Mouse (Mus musculus) midbrain, embryonic 15.5 days (tissue): Measurements from ENCODE around the gene Xlr3a. TPM values are rescaled to one million over a fixed set of nuclear protein-coding genes. Genes with fewer than 3 reads are reported as not detected.

ENCODE experiments used
- ATAC-seq: fragments of 200-750 bp; cut with Nextera tagmentation; replicated peaks from 2 replicates; pipeline ENCODE4 v1.8.0; 2017; ENCODE audit warnings: moderate TSS enrichment
- H3K27ac ChIP-seq: fragments of 300-500 bp; sonication (generic); 2 replicates; pipeline ENCODE4 v1.5.1; 2015; ENCODE audit warnings: mild to moderate bottlenecking, inconsistent platforms
- H3K27me3 ChIP-seq: fragments of 300-500 bp; sonication (generic); replicated peaks from 2 replicates; pipeline ENCODE4 v1.6.1; 2015; ENCODE audit warnings: inconsistent platforms
- H3K36me3 ChIP-seq: fragments of 300-500 bp; sonication (generic); replicated peaks from 2 replicates; pipeline ENCODE4 v1.6.1; 2015; ENCODE audit warnings: inconsistent platforms
- H3K4me1 ChIP-seq: fragments of 300-500 bp; sonication (generic); 2 replicates; pipeline ENCODE4 v1.6.1; 2015; ENCODE audit warnings: inconsistent platforms
- H3K4me2 ChIP-seq: fragments of 300-500 bp; sonication (generic); 2 replicates; pipeline ENCODE4 v1.6.1; 2015; ENCODE audit warnings: inconsistent platforms, mild to moderate bottlenecking, moderate library complexity
- H3K4me3 ChIP-seq: fragments of 300-500 bp; sonication (generic); 2 replicates; pipeline ENCODE4 v1.5.1; 2015; ENCODE audit warnings: mild to moderate bottlenecking, inconsistent platforms
- H3K9ac ChIP-seq: fragments of 300-500 bp; sonication (generic); 2 replicates; pipeline ENCODE4 v1.6.1; 2015; ENCODE audit warnings: mild to moderate bottlenecking, inconsistent platforms
- H3K9me3 ChIP-seq: fragments of 300-500 bp; sonication (generic); 2 replicates; pipeline ENCODE4 v1.6.1; 2016; ENCODE audit warnings: inconsistent platforms
- WGBS: fragments of 180-500 bp; shearing (Covaris S2); methylation state at CpG from one replicate; pipeline ENCODE4 v1.1.7; 2015; ENCODE audit warnings: mixed read lengths; 5-methylcytosine and 5-hydroxymethylcytosine counted together
- polyA plus RNA-seq: library from polyadenylated mRNA; unstranded; fragments of >200 nt; fragmentation: Nextera tagmentation; extraction: Ambion mirVana; gene quantifications from 2 replicates; pipeline ENCODE4 v1.2.1, GENCODE M21; 2015

Gene Xlr3a
- polyA plus RNA-seq, 1 experiment from 2014 or later, result 5.5 TPM

- Histone ChIP-seq H3K27ac (no peak overlapping the region), H3K9me3 (no peaks in the 10 kb centered on the region), H3K9ac (no peak overlapping the region), H3K4me1 (no peaks in the 10 kb centered on the region), H3K27me3 (no peaks in the 10 kb centered on the region), H3K4me3 (no peak overlapping the region), H3K36me3 (no peaks in the 10 kb centered on the region), H3K4me2 (no peak overlapping the region)
- WGBS, result 84% methylated on average over 12 of the region's 12 CpGs
- no peak for ATAC-seq
Measured at GRCm38 (mm10) chrX:73039666-73040065, 57.2 kb downstream of the Xlr3a start.

- Histone ChIP-seq H3K27me3 (no peaks in the 10 kb centered on the region), H3K4me2 (no peak overlapping the region), H3K4me1 (no peaks in the 10 kb centered on the region), H3K9me3 (no peaks in the 10 kb centered on the region), H3K9ac (no peak overlapping the region), H3K4me3 (no peak overlapping the region), H3K27ac (no peak overlapping the region), H3K36me3 (no peaks in the 10 kb centered on the region)
- ATAC-seq, result no peak
- 74% methylated on average over 8 of the region's 8 CpGs for WGBS
Measured at GRCm38 (mm10) chrX:73038831-73039230, 58.1 kb downstream of the Xlr3a start.

- Histone ChIP-seq H3K9ac (no peak within 1 kb of the TSS), H3K27ac (no peak within 1 kb of the TSS), H3K36me3 (no peaks in the 10 kb centered on the region), H3K27me3 (no peaks in the 10 kb centered on the region), H3K4me3 (no peak within 1 kb of the TSS), H3K4me2 (no peak within 1 kb of the TSS), H3K9me3 (no peaks in the 10 kb centered on the region), H3K4me1 (no peaks in the 10 kb centered on the region)
- no peak for ATAC-seq
- WGBS, result 96% methylated on average over 1 of the region's 1 CpGs
Measured at GRCm38 (mm10) chrX:73037003-73037402, 59.9 kb downstream of the Xlr3a start, which contains the start of gene Pnma5. Pnma5 (minus strand) TSS chrX:73037103.

Other genes with a start within 250 kb of the Xlr3a start
- 63.2 and 63.5 TPM in 2 replicates for gene Cetn2, start 178.7 kb downstream of the Xlr3a start, polyA plus RNA-seq
- gene Nsdhl, start 178.5 kb downstream of the Xlr3a start, polyA plus RNA-seq, result 46.9 and 50.2 TPM in 2 replicates
- gene Zfp185, start 109.8 kb downstream of the Xlr3a start, polyA plus RNA-seq, result 0.78 and 1.1 TPM in 2 replicates
- gene Pnma5, start 60.0 kb downstream of the Xlr3a start, polyA plus RNA-seq, result 0.10 and 0.22 TPM in 2 replicates
- gene Pnma3, start 32.3 kb downstream of the Xlr3a start, polyA plus RNA-seq, result 4.9 and 5.0 TPM in 2 replicates
- 0.88 and 1.6 TPM in 2 replicates for gene Xlr4a, start 14.6 kb downstream of the Xlr3a start, polyA plus RNA-seq
- gene Gm14685, start 20.0 kb upstream of the Xlr3a start, polyA plus RNA-seq, result 2.0 and 2.4 TPM in 2 replicates
- not detected in 2 replicates for gene Xlr5b, start 51.7 kb upstream of the Xlr3a start, polyA plus RNA-seq
- gene DXBay18, start 52.4 kb upstream of the Xlr3a start, polyA plus RNA-seq, result 0.87 and 1.5 TPM in 2 replicates
- gene Spin2d, start 79.9 kb upstream of the Xlr3a start, polyA plus RNA-seq, result not detected in 2 replicates
- gene Xlr3b, start 95.1 kb upstream of the Xlr3a start, polyA plus RNA-seq, result 17.2 and 18.1 TPM in 2 replicates
- 0.57 and 1.4 TPM in 2 replicates for gene Xlr4b, start 117.2 kb upstream of the Xlr3a start, polyA plus RNA-seq
- 33.6 and 33.8 TPM in 2 replicates for gene F8a, start 131.2 kb upstream of the Xlr3a start, polyA plus RNA-seq
- 0.32 and 0.43 TPM in 2 replicates for gene Xlr4c, start 146.0 kb upstream of the Xlr3a start, polyA plus RNA-seq
- 0.13 TPM in 2 replicates for gene Xlr3c, start 168.3 kb upstream of the Xlr3a start, polyA plus RNA-seq
- not detected in 2 replicates for gene Xlr5a, start 195.9 kb upstream of the Xlr3a start, polyA plus RNA-seq
- not detected in 2 replicates for gene Xlr5c, start 195.9 kb upstream of the Xlr3a start, polyA plus RNA-seq
- not detected in 2 replicates for gene Gm45015, start 239.7 kb upstream of the Xlr3a start, polyA plus RNA-seq
- gene Zfp275, start 245.5 kb upstream of the Xlr3a start, polyA plus RNA-seq, result 10.3 and 10.5 TPM in 2 replicates